Comparison of ENCODE assay signal across 16 mouse cellular contexts in the genomic region with DNA sequence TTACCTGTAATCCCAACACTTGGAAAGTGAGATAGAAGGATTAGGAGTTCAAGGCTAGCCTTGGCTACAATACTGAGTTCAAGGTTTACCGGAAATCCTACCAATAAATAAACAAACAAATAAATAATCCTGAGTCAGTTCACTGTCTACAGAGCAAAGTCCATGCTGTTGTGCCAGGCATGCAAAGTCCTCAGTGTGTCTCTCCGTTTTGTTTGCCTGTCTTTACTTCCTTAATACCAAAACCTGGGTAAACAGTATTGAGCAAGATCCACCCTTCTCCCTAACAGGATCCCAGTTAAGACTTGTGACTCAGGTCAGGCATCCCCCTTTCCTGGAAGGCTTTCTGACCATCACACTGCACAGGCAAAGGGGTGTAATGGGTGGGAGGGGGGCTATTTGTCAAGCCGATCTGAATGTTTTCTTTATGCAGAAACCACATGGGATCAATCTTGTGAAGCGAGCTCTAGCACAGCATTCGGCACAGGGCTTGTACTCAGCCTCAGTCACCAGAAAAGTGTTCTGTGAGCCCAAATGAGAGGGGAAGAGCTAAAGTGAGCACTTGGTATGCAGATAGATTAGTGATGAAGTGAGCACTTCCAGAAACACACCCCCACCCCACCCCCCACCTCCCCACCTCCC. TPM values are rescaled to one million over a fixed set of nuclear protein-coding genes. Genes with fewer than 3 reads are reported as not detected.
DNase-seq lines count a peak whose midpoint lies in the region; ATAC-seq and TF ChIP-seq lines count a peak whose summit lies in the region.
"Had no signal": no experiment of that assay in that cellular context is flagged by ENCODE, and none has a peak within 500 bp of the region (broad histone marks: within the 10 kb centered on the region; RNA-seq: fewer than 3 reads in every experiment).

No protein-coding gene starts in this region.

- peak; percentile 38 for DNase-seq in embryo, embryonic 10 days (ENCODE audit: low spot score)
- DNase-seq in embryo, embryonic 11 days, result no peak
- DNase-seq in kidney, adult 2 months, result peak; percentile 66
- DNase-seq in yolk sac, embryonic 10.5 days (ENCODE audit: low spot score), result peak; percentile 74
- no peak for DNase-seq in thymus, postnatal 36 days
- DNase-seq: cerebellum, postnatal 14 days; gastrocnemius, postnatal 10 days; lung, postnatal 4 days had no signal

- H3K27me3 ChIP-seq in kidney, adult 2 months (replicated peaks; ENCODE audit: control insufficient read depth, insufficient read depth, low read length), result no peaks in the 10 kb centered on the region
- H3K27me3 ChIP-seq in kidney, embryonic 16.5 days (ENCODE audit: insufficient read depth, low read length), result no peaks in the 10 kb centered on the region
- H3K27me3 ChIP-seq in neural tube, embryonic 14.5 days (ENCODE audit: control insufficient read depth, insufficient read depth, low read length), result no peaks in the 10 kb centered on the region
- no peaks in the 10 kb centered on the region for H3K27me3 ChIP-seq in neural tube, embryonic 15.5 days (replicated peaks)
- H3K27me3 ChIP-seq: liver, embryonic 15.5 days had no signal

- peaks cover 13% of the 10 kb centered on the region for H3K4me1 ChIP-seq in kidney, adult 2 months (ENCODE audit: control insufficient read depth, insufficient read depth, low read length)
- H3K4me1 ChIP-seq in kidney, embryonic 16.5 days (ENCODE audit: insufficient read depth, low read length), result peaks cover 8% of the 10 kb centered on the region; the same call in 1 of the 2 replicates
- peaks cover 3% of the 10 kb centered on the region; the same call in 1 of the 2 replicates for H3K4me1 ChIP-seq in neural tube, embryonic 14.5 days (ENCODE audit: control insufficient read depth, insufficient read depth, low read length)
- H3K4me1 ChIP-seq in neural tube, embryonic 15.5 days, result peaks cover 5% of the 10 kb centered on the region; the same call in 1 of the 2 replicates

- no peak overlapping the region for H3K27ac ChIP-seq in kidney, adult 2 months (ENCODE audit: insufficient read depth, low read depth, low read length)
- H3K27ac ChIP-seq in kidney, embryonic 16.5 days (ENCODE audit: low read length), result no peak overlapping the region
- no peak overlapping the region for H3K27ac ChIP-seq in neural tube, embryonic 14.5 days (ENCODE audit: low read depth, low read length)
- no peak overlapping the region for H3K27ac ChIP-seq in neural tube, embryonic 15.5 days (replicated peaks)
- H3K27ac ChIP-seq: embryonic facial prominence, embryonic 13.5 days; liver, embryonic 15.5 days; midbrain, embryonic 15.5 days had no signal

- H3K36me3 ChIP-seq in kidney, adult 2 months (ENCODE audit: control insufficient read depth, insufficient read depth, low read length), result no peaks in the 10 kb centered on the region
- H3K36me3 ChIP-seq in kidney, embryonic 16.5 days (ENCODE audit: insufficient read depth, low read length), result no peaks in the 10 kb centered on the region
- no peaks in the 10 kb centered on the region for H3K36me3 ChIP-seq in neural tube, embryonic 14.5 days (ENCODE audit: control insufficient read depth, insufficient read depth, low read length)
- H3K36me3 ChIP-seq in neural tube, embryonic 15.5 days, result no peaks in the 10 kb centered on the region
- H3K36me3 ChIP-seq: embryonic facial prominence, embryonic 13.5 days; forebrain, embryonic 10.5 days; liver, embryonic 15.5 days; midbrain, embryonic 15.5 days had no signal

- H3K9ac ChIP-seq in kidney, embryonic 16.5 days (replicated peaks; ENCODE audit: low read length), result no peak overlapping the region
- H3K9ac ChIP-seq in neural tube, embryonic 14.5 days (replicated peaks; ENCODE audit: low read depth, low read length), result no peak overlapping the region
- no peak overlapping the region for H3K9ac ChIP-seq in neural tube, embryonic 15.5 days (replicated peaks)
- H3K9ac ChIP-seq: embryonic facial prominence, embryonic 13.5 days; liver, embryonic 15.5 days; midbrain, embryonic 15.5 days had no signal

- no peak for TF ChIP-seq POLR2A in kidney, adult 2 months (IDR thresholded peaks at IDR 0.05; ENCODE audit: low read depth, low read length)

- 50% methylated on average over 5 of the region's 5 CpGs for WGBS in kidney, adult 2 months
- 47% methylated on average over 5 of the region's 5 CpGs for WGBS in kidney, embryonic 16.5 days
- 26% methylated on average over 5 of the region's 5 CpGs for WGBS in neural tube, embryonic 14.5 days
- WGBS in neural tube, embryonic 15.5 days, result 33% methylated on average over 5 of the region's 5 CpGs

- no peak for ATAC-seq in kidney, embryonic 16.5 days (ENCODE audit: low FRiP score, low TSS enrichment)
- peak; percentile 13; the same call in 1 of the 2 replicates for ATAC-seq in neural tube, embryonic 14.5 days (ENCODE audit: low read depth)
- no peak for ATAC-seq in neural tube, embryonic 15.5 days (ENCODE audit: low FRiP score)
- ATAC-seq: midbrain, embryonic 15.5 days had no signal

- no peaks in the 10 kb centered on the region for H3K9me3 ChIP-seq in kidney, embryonic 16.5 days (ENCODE audit: low read length)
- no peaks in the 10 kb centered on the region for H3K9me3 ChIP-seq in neural tube, embryonic 14.5 days (ENCODE audit: control insufficient read depth, low read length)
- H3K9me3 ChIP-seq in neural tube, embryonic 15.5 days (replicated peaks), result no peaks in the 10 kb centered on the region
- H3K9me3 ChIP-seq: embryonic facial prominence, embryonic 13.5 days; forebrain, embryonic 10.5 days; liver, embryonic 15.5 days; midbrain, embryonic 15.5 days had no signal

- TF ChIP-seq CTCF in kidney, adult 2 months (conservative IDR thresholded peaks at IDR 0.05; ENCODE audit: insufficient read depth, insufficient read length, low read depth, low read length), result no peak

- no peak overlapping the region for H3K4me2 ChIP-seq in kidney, embryonic 16.5 days (replicated peaks; ENCODE audit: low read depth, low read length)
- H3K4me2 ChIP-seq in neural tube, embryonic 14.5 days (ENCODE audit: low read depth, low read length), result no peak overlapping the region
- H3K4me2 ChIP-seq in neural tube, embryonic 15.5 days, result no peak overlapping the region
- H3K4me2 ChIP-seq: embryonic facial prominence, embryonic 13.5 days; heart, embryonic 11.5 days; liver, embryonic 15.5 days; midbrain, embryonic 15.5 days had no signal

- H3K4me3 ChIP-seq in kidney, adult 2 months (ENCODE audit: insufficient read depth, low read depth, low read length), result no peak overlapping the region
- no peak overlapping the region for H3K4me3 ChIP-seq in kidney, embryonic 16.5 days (ENCODE audit: low read length)
- no peak overlapping the region for H3K4me3 ChIP-seq in neural tube, embryonic 14.5 days (ENCODE audit: low read depth, low read length)
- no peak overlapping the region for H3K4me3 ChIP-seq in neural tube, embryonic 15.5 days (replicated peaks)
- H3K4me3 ChIP-seq: embryonic facial prominence, embryonic 13.5 days; liver, embryonic 15.5 days; midbrain, embryonic 15.5 days had no signal

RNA-seq across cellular contexts. Expression of a gene that starts 7.8 kb away (rescaled TPM):
- 54.6 and 59.7 TPM in 2 replicates for polyA plus RNA-seq in kidney, adult 2 months (2012; rRNA removed)
- polyA plus RNA-seq in kidney, embryonic 16.5 days (2015; fragmentation: Nextera tagmentation; extraction: Ambion mirVana), result 35.1 and 39.4 TPM in 2 replicates
- 12.9 and 14.6 TPM in 2 replicates for polyA plus RNA-seq in neural tube, embryonic 14.5 days (2014; fragmentation: Nextera tagmentation; extraction: Ambion mirVana)
- polyA plus RNA-seq in neural tube, embryonic 15.5 days (2015; fragmentation: Nextera tagmentation; extraction: Ambion mirVana), result 15.8 and 23.4 TPM in 2 replicates

Comparison
In these comparisons a context has a peak if more than half of its experiments do, and no peak if none do; other contexts are left out.
1. DNase-seq: peak in embryo, embryonic 10 days (single experiment), kidney, adult 2 months (single experiment) and yolk sac, embryonic 10.5 days (single experiment); none in embryo, embryonic 11 days (single experiment) and thymus, postnatal 36 days (0 of 2).